18 mouse cellular contexts compared by ENCODE assay signal in the genomic region with DNA sequence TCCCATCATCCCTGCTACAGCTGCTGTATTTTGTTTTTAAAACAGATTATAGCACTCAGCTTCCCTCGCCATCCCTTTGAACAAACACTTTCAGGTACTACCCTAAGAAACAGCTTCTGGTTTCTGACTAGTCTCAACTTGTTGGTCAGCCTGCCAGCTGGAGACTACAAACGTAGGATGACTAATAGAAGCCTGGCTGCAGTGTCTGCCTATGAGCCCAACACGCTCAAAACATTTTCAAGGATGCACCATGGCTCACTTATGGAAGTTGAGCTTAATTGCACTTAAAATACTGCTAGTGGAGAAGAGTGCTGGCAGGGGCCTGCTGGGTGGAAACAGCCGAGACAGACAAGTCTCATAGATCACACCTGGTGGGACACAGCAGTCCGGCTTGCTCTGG.
DNase-seq lines count a peak whose midpoint lies in the region; ATAC-seq lines count a peak whose summit lies in the region.
"Had no signal": no experiment of that assay in that cellular context is flagged by ENCODE, and none has a peak within 500 bp of the region (broad histone marks: within the 10 kb centered on the region; RNA-seq: fewer than 3 reads in every experiment).

No protein-coding gene starts in this region.

- peak; percentile 73 for ATAC-seq in frontal cortex, adult (ENCODE audit: low TSS enrichment)
- ATAC-seq: forebrain, embryonic 14.5 days; hindbrain, embryonic 16.5 days had no signal

- no peak for DNase-seq in frontal cortex, postnatal 36 days (ENCODE audit: low spot score in 2 of 2)
- peak; percentile 18 for DNase-seq in right cerebral cortex, postnatal 25 days
- DNase-seq in right cerebral cortex, postnatal 14 days = no peak
- DNase-seq in brain, adult 2 months (ENCODE audit: low read depth, low spot score) = peak; percentile 57
- peak; percentile 2 for DNase-seq in forelimb bud, embryonic 11.5 days (ENCODE audit: low read depth, low spot score)
- no peak for DNase-seq in T-cell, adult 2 months (ENCODE audit: low spot score)
- DNase-seq: cerebellum, adult 11-12 months; cerebellum, postnatal 10 days; gastrocnemius, postnatal 10 days; kidney, adult 18-20 months; kidney, postnatal 25 days; lung, embryonic 14.5 days; lung, postnatal 14 days; midbrain, embryonic 14.5 days; retina, postnatal 1 day had no signal

Comparison
In these comparisons a context has a peak if more than half of its experiments do, and no peak if none do; other contexts are left out.
1. DNase-seq: peak in right cerebral cortex, postnatal 25 days (single experiment), brain, adult 2 months (single experiment) and forelimb bud, embryonic 11.5 days (single experiment); none in frontal cortex, postnatal 36 days (0 of 2), right cerebral cortex, postnatal 14 days (single experiment) and T-cell, adult 2 months (single experiment).